Mouse (Mus musculus): ENCODE data around the gene Tgfb3. TPM values are rescaled to one million over a fixed set of nuclear protein-coding genes. Genes with fewer than 3 reads are reported as not detected.

The Tgfb3 gene
- polyA plus RNA-seq, 1 experiment from 2014 or later: 2.4 TPM

DNA sequence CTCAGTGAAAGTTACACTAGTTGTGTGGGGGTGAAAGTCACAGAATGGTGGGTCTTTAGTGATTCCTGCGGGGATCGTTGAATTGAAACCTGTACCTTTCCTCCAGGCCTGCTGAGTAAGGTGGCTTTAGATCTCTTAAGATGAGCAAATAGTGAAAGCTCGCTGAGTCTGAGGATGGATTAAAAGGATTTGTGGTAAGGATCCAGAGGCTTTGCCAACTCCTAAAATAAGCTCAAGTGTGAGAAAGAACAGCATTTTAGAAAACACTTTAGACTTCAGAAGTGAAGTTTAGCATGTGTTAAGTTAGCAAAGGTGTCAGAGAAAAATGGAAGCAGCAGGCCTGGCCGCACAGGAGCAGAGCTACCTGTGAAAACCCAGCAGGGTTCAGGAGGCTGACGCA lies 61.5 kb downstream of the Tgfb3 start:
- 66% methylated on average over 5 of the region's 5 CpGs for WGBS (ENCODE audit: insufficient replicate concordance)
- no peak for ATAC-seq (ENCODE audit: low read depth)
- Histone ChIP-seq H3K4me3 (ENCODE audit: low read depth, low read length) (no peak overlapping the region), H3K4me1 (ENCODE audit: control insufficient read depth, low read depth, low read length) (no peaks in the 10 kb centered on the region), H3K4me2 (ENCODE audit: low read depth, low read length) (no peak overlapping the region), H3K9ac (ENCODE audit: low read depth, low read length) (no peak overlapping the region), H3K27me3 (ENCODE audit: control insufficient read depth, insufficient read depth, low read depth, low read length) (no peaks in the 10 kb centered on the region), H3K36me3 (ENCODE audit: control insufficient read depth, insufficient read depth) (no peaks in the 10 kb centered on the region), H3K9me3 (replicated peaks; ENCODE audit: control insufficient read depth, low read length) (no peaks in the 10 kb centered on the region), H3K27ac (ENCODE audit: low read length) (no peak overlapping the region)

DNA sequence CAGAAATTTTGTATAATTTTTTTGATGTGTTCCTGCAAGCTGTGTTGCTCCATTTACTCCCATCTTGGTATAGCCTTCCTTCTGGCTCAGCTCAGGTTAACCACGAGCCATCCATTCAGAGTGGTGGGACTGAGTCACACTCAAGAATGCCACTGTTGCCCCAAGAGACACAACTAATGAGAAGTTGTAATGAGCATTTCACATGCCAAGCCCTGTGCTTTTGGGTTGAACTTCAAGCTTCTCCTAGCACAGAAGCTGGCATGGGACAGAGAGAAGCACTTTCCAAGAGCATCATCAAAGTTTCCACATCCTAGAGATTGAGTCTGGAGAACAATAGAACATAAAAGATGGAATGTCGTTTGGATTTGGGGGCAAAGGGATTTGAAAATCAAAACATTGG lies 63.7 kb downstream of the Tgfb3 start:
- no peak overlapping the region for H3K27ac ChIP-seq (ENCODE audit: low read length)
- no peak overlapping the region for H3K4me2 ChIP-seq (ENCODE audit: low read depth, low read length)
- WGBS (ENCODE audit: insufficient replicate concordance): 62% methylated on average over 2 of the region's 2 CpGs
- H3K36me3 ChIP-seq (ENCODE audit: control insufficient read depth, insufficient read depth): no peaks in the 10 kb centered on the region
- no peak for ATAC-seq (ENCODE audit: low read depth)
- no peaks in the 10 kb centered on the region for H3K27me3 ChIP-seq (ENCODE audit: control insufficient read depth, insufficient read depth, low read depth, low read length)
- no peak overlapping the region for H3K4me3 ChIP-seq (ENCODE audit: low read depth, low read length)
- no peak overlapping the region for H3K9ac ChIP-seq (ENCODE audit: low read depth, low read length)
- no peaks in the 10 kb centered on the region for H3K9me3 ChIP-seq (replicated peaks; ENCODE audit: control insufficient read depth, low read length)
- H3K4me1 ChIP-seq (ENCODE audit: control insufficient read depth, low read depth, low read length): no peaks in the 10 kb centered on the region

DNA sequence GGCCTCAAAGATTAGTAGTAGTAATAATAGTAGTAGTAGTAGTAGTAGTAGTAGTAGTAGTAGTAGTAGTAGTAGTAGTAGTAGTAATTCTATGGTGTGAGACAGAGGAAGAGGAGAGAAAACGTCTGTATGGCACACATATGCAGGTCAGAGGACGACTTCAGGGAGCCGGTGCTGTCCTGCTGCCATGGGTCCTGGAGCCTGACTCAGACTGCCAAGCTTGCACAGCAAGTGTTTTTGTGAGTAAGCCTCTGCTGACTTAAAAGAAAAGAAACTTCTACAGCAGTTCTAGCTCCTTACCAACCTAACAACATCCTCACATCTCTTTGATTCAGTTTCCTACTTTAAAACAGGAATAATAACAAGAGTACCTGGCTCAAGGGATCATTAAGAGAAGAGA lies 64.2 kb downstream of the Tgfb3 start:
- H3K4me2 ChIP-seq (ENCODE audit: low read depth, low read length): no peak overlapping the region
- H3K36me3 ChIP-seq (ENCODE audit: control insufficient read depth, insufficient read depth): no peaks in the 10 kb centered on the region
- H3K9me3 ChIP-seq (replicated peaks; ENCODE audit: control insufficient read depth, low read length): no peaks in the 10 kb centered on the region
- ATAC-seq (ENCODE audit: low read depth): no peak
- no peaks in the 10 kb centered on the region for H3K4me1 ChIP-seq (ENCODE audit: control insufficient read depth, low read depth, low read length)
- H3K4me3 ChIP-seq (ENCODE audit: low read depth, low read length): no peak overlapping the region
- no peaks in the 10 kb centered on the region for H3K27me3 ChIP-seq (ENCODE audit: control insufficient read depth, insufficient read depth, low read depth, low read length)
- H3K9ac ChIP-seq (ENCODE audit: low read depth, low read length): no peak overlapping the region
- no peak overlapping the region for H3K27ac ChIP-seq (ENCODE audit: low read length)
- WGBS (ENCODE audit: insufficient replicate concordance): 79% methylated on average over 3 of the region's 3 CpGs

DNA sequence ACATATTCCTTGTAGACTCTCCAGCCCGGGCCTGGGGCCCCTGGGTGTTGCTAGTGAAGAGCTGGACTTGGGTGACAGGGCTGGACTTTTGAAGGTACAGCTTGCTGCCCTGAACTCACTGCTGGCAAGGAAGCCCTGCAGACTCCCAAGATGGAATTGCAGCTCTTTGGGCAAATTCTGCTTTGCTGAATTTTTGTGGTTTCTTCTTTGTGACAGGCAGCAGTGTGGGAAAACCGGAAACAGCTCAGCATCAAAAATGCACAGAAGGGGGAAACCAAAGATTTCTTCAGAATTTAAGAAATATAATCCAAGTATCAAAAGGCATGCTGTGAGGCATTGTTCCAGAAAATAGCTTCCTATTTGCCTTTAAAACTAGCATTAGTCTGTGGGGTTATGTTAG lies 64.7 kb downstream of the Tgfb3 start:
- Histone ChIP-seq H3K27ac (ENCODE audit: low read length) (no peak overlapping the region), H3K27me3 (ENCODE audit: control insufficient read depth, insufficient read depth, low read depth, low read length) (no peaks in the 10 kb centered on the region), H3K4me3 (ENCODE audit: low read depth, low read length) (no peak overlapping the region), H3K9ac (ENCODE audit: low read depth, low read length) (no peak overlapping the region), H3K4me2 (ENCODE audit: low read depth, low read length) (no peak overlapping the region), H3K4me1 (ENCODE audit: control insufficient read depth, low read depth, low read length) (no peaks in the 10 kb centered on the region), H3K36me3 (ENCODE audit: control insufficient read depth, insufficient read depth) (no peaks in the 10 kb centered on the region), H3K9me3 (replicated peaks; ENCODE audit: control insufficient read depth, low read length) (no peaks in the 10 kb centered on the region)
- no peak for ATAC-seq (ENCODE audit: low read depth)
- 70% methylated on average over 2 of the region's 2 CpGs for WGBS (ENCODE audit: insufficient replicate concordance)

DNA sequence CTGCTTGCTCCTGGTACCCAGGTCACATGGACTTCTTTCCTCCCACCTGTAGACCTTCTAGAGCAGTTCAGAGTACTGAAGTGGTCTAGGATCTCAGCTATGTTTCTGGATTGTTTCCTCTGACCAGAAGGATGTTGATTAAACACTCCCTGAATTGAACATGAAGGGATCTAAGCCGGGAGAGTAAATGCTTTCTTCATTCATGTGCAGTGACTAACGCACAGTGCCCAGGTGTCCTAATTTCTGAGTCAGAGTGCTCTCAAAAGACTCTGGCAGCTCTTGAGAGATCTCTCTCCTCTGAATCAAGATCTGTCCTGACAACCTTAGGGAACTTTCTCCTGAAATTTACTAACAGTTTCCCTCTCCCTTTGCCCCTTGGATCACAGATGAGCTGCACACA lies 66.6 kb downstream of the Tgfb3 start:
- Histone ChIP-seq H3K4me3 (ENCODE audit: low read depth, low read length) (no peak overlapping the region), H3K9me3 (replicated peaks; ENCODE audit: control insufficient read depth, low read length) (no peaks in the 10 kb centered on the region), H3K9ac (ENCODE audit: low read depth, low read length) (no peak overlapping the region), H3K4me1 (ENCODE audit: control insufficient read depth, low read depth, low read length) (no peaks in the 10 kb centered on the region), H3K27me3 (ENCODE audit: control insufficient read depth, insufficient read depth, low read depth, low read length) (no peaks in the 10 kb centered on the region), H3K36me3 (ENCODE audit: control insufficient read depth, insufficient read depth) (no peaks in the 10 kb centered on the region), H3K27ac (ENCODE audit: low read length) (no peak overlapping the region), H3K4me2 (ENCODE audit: low read depth, low read length) (no peak overlapping the region)
- 80% methylated on average over 2 of the region's 2 CpGs for WGBS (ENCODE audit: insufficient replicate concordance)
- no peak for ATAC-seq (ENCODE audit: low read depth)

DNA sequence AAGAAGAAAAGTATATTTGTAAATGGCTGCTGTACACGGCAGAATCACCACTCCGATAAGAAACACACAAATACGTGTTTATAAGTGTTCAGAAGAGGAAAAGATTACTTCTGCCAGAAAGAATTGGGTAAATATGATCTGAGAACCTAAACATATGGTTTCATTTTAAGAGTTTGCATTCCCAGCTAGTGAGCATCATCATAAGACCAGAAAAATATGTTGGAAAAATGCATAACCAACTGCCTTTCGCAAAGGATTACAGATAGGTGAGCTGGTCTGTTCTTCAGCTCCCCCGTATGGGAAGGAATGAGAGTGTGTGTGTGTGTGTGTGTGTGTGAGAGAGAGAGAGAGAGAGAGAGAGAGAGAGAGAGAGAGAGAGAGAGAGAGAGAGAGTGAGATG lies 68.2 kb downstream of the Tgfb3 start:
- no peak for ATAC-seq (ENCODE audit: low read depth)

DNA sequence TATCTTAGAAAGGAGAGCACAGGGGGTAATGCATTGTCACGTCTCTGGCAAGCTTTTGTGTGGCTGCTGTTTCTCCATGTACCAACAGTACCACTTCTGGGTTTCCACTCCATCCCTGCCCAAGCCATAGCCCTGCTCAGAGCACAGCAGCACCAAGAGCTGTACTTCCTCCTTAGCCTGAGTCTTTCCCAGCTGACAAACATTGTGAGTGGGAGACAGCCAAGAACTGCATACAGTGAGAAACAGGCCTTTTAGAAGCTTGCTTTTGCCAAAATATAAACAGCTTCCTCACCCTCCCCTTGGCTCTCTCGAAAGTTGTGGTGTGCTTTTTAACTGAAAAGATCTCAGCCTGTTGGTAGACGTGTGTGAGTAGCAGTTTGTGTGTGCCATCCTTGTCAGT lies 71.5 kb downstream of the Tgfb3 start:
- Histone ChIP-seq H3K4me1 (ENCODE audit: control insufficient read depth, low read depth, low read length) (no peaks in the 10 kb centered on the region), H3K4me3 (ENCODE audit: low read depth, low read length) (no peak overlapping the region), H3K27me3 (ENCODE audit: control insufficient read depth, insufficient read depth, low read depth, low read length) (no peaks in the 10 kb centered on the region), H3K4me2 (ENCODE audit: low read depth, low read length) (no peak overlapping the region), H3K9ac (ENCODE audit: low read depth, low read length) (no peak overlapping the region), H3K27ac (ENCODE audit: low read length) (no peak overlapping the region), H3K36me3 (ENCODE audit: control insufficient read depth, insufficient read depth) (no peaks in the 10 kb centered on the region), H3K9me3 (replicated peaks; ENCODE audit: control insufficient read depth, low read length) (no peaks in the 10 kb centered on the region)
- WGBS (ENCODE audit: insufficient replicate concordance): 51% methylated on average over 3 of the region's 3 CpGs
- ATAC-seq (ENCODE audit: low read depth): no peak

More for the DNA sequence above, 68.2 kb downstream of the Tgfb3 start:
- no peaks in the 10 kb centered on the region for H3K4me1 ChIP-seq (ENCODE audit: control insufficient read depth, low read depth, low read length)
- no peaks in the 10 kb centered on the region for H3K36me3 ChIP-seq (ENCODE audit: control insufficient read depth, insufficient read depth)
- H3K9ac ChIP-seq (ENCODE audit: low read depth, low read length): no peak overlapping the region
- no peaks in the 10 kb centered on the region for H3K27me3 ChIP-seq (ENCODE audit: control insufficient read depth, insufficient read depth, low read depth, low read length)
- H3K27ac ChIP-seq (ENCODE audit: low read length): no peak overlapping the region
- no peak overlapping the region for H3K4me3 ChIP-seq (ENCODE audit: low read depth, low read length)
- H3K4me2 ChIP-seq (ENCODE audit: low read depth, low read length): no peak overlapping the region
- H3K9me3 ChIP-seq (replicated peaks; ENCODE audit: control insufficient read depth, low read length): no peaks in the 10 kb centered on the region
- WGBS (ENCODE audit: insufficient replicate concordance): 80% methylated on average over 5 of the region's 5 CpGs

Other genes with a start within 250 kb of the Tgfb3 start
- 6.0 and 6.6 TPM in 2 replicates for gene Ift43, start 3.5 kb upstream of the Tgfb3 start, polyA plus RNA-seq (2015; fragmentation: Nextera tagmentation; extraction: Ambion mirVana)
- 5.3 and 5.4 TPM in 2 replicates for gene Gpatch2l, start 162.8 kb upstream of the Tgfb3 start, polyA plus RNA-seq (2015; fragmentation: Nextera tagmentation; extraction: Ambion mirVana)